Mouse (Mus musculus) liver, embryonic 14.5 days (tissue): ENCODE results near the gene Trim62. TPM values are rescaled to one million over a fixed set of nuclear protein-coding genes. Genes with fewer than 3 reads are reported as not detected.
A peak's percentile ranks its signal among the peaks of the same experiment; 100 is the strongest.

ENCODE experiments used
- ATAC-seq: fragments of 200-750 bp; cut with Nextera tagmentation; 2 replicates; pipeline ENCODE4 v1.8.0; 2017; ENCODE audit warnings: moderate number of reproducible peaks, mild to moderate bottlenecking, moderate library complexity; ENCODE audit not compliant: insufficient read depth
- DNase-seq, 3 experiments: peaks; one replicate each; pipeline ENCODE4 v3.0.0-alpha.2; 2012 to 2013; ENCODE audit warnings: low read depth in 3 of 3, low spot score in 3 of 3
- H3K27ac ChIP-seq: fragments of 300-500 bp; sonication (generic); 2 replicates; pipeline ENCODE4 v1.5.1; 2014; ENCODE audit warnings: moderate library complexity, mild to moderate bottlenecking, control low read depth, inconsistent platforms
- H3K27me3 ChIP-seq: fragments of 300-500 bp; sonication (generic); 2 replicates; pipeline ENCODE4 v1.6.1; 2014; ENCODE audit warnings: mild to moderate bottlenecking, low read length, moderate library complexity; ENCODE audit not compliant: control insufficient read depth, insufficient read depth
- H3K36me3 ChIP-seq: fragments of 300-500 bp; sonication (generic); replicated peaks from 2 replicates; pipeline ENCODE4 v1.6.1; 2014; ENCODE audit warnings: low read depth; ENCODE audit not compliant: control insufficient read depth, insufficient read depth
- H3K4me1 ChIP-seq, 2 experiments: fragments of 200-500 bp in 1 of 2; fragments of 300-500 bp in 1 of 2; sonication (generic) in 1 of 2; replicated peaks; 2 replicates each; pipeline ENCODE4 v1.6.1; 2012 to 2014; ENCODE audit warnings: antibody characterized with exemption in 1 of 2, inconsistent platforms in 1 of 2, low read length in 1 of 2; ENCODE audit not compliant: control insufficient read depth in 2 of 2, insufficient read depth in 2 of 2
- H3K4me2 ChIP-seq: fragments of 300-500 bp; sonication (generic); 2 replicates; pipeline ENCODE4 v1.6.1; 2014; ENCODE audit warnings: low read depth, mild to moderate bottlenecking, control low read depth, moderate library complexity
- H3K4me3 ChIP-seq, 2 experiments: fragments of 200-500 bp in 1 of 2; fragments of 300-500 bp in 1 of 2; sonication (generic) in 1 of 2; 2 replicates each; pipeline ENCODE4 v1.5.1; 2012 to 2014; ENCODE audit warnings: low read depth in 2 of 2, low read length in 2 of 2, mild to moderate bottlenecking in 2 of 2, control low read depth in 1 of 2, inconsistent platforms in 1 of 2, moderate library complexity in 1 of 2; ENCODE audit not compliant: insufficient read depth in 1 of 2
- H3K9ac ChIP-seq: fragments of 300-500 bp; sonication (generic); replicated peaks from 2 replicates; pipeline ENCODE4 v1.6.1; 2014; ENCODE audit warnings: mild to moderate bottlenecking, control low read depth, moderate library complexity
- H3K9me3 ChIP-seq: fragments of 300-500 bp; sonication (generic); 2 replicates; pipeline ENCODE4 v1.6.1; 2016; ENCODE audit warnings: low read length, mixed read lengths; ENCODE audit not compliant: control insufficient read depth
- CTCF ChIP-seq: IDR thresholded peaks from 2 replicates; pipeline ENCODE4 v1.5.1; 2016; ENCODE audit warnings: antibody characterized with exemption, low read depth, control low read depth
- EP300 ChIP-seq: IDR thresholded peaks from 2 replicates; pipeline ENCODE4 v1.6.1; 2016; ENCODE audit warnings: antibody characterized with exemption, low read depth
- WGBS: fragments of 180-500 bp; shearing (Covaris S2); extraction: QIAGEN DNeasy Blood & Tissue Kit; methylation state at CpG from one replicate; pipeline ENCODE4 v1.1.7; 2014; ENCODE audit not compliant: insufficient replicate concordance; 5-methylcytosine and 5-hydroxymethylcytosine counted together
- polyA plus RNA-seq, 2 experiments: library from polyadenylated mRNA; depleted of rRNA in 1 of 2; stranded (reverse) in 1 of 2; unstranded in 1 of 2; fragments of >200 nt; fragmentation: Nextera tagmentation in 1 of 2; extraction: Ambion mirVana in 1 of 2; gene quantifications; 2 replicates each; pipeline versions ENCODE4 v1.2.1 to v1.2.3; 2012 to 2014

Trim62 gene
- polyA plus RNA-seq, 2 experiments: 0.25 to 0.30 TPM

- H3K4me2 ChIP-seq: no peak overlapping the region
- TF ChIP-seq CTCF: no peak
- no peak for TF ChIP-seq EP300
Observed at GRCm38 (mm10) chr4:128907238-128907968, 24.0 kb downstream of the Trim62 start.

GRCm38 (mm10) chr4:128908586-128909377 lies 25.4 kb downstream of the Trim62 start:
- no peak overlapping the region for H3K9ac ChIP-seq
- H3K4me3 ChIP-seq: no peak overlapping the region
- peak; percentile 10 to 16 (median 15) for DNase-seq
- no peaks in the 10 kb centered on the region for H3K9me3 ChIP-seq
- ATAC-seq: no peak
- H3K4me2 ChIP-seq: no peak overlapping the region
- no peak overlapping the region for H3K27ac ChIP-seq
- no peaks in the 10 kb centered on the region for H3K36me3 ChIP-seq
- peak; percentile 84 for TF ChIP-seq CTCF
- no peak for TF ChIP-seq EP300
- no peaks in the 10 kb centered on the region for H3K27me3 ChIP-seq
- no peaks in the 10 kb centered on the region for H3K4me1 ChIP-seq
- WGBS: 52% methylated on average over 24 of the region's 24 CpGs

More at GRCm38 (mm10) chr4:128907238-128907968, 24.0 kb downstream of the Trim62 start:
- Histone ChIP-seq H3K27me3 (no peaks in the 10 kb centered on the region), H3K9ac (no peak overlapping the region), H3K36me3 (no peaks in the 10 kb centered on the region), H3K27ac (no peak overlapping the region), H3K4me3 (no peak overlapping the region), H3K9me3 (no peaks in the 10 kb centered on the region), H3K4me1 (no peaks in the 10 kb centered on the region)
- WGBS: 50% methylated on average over 12 of the region's 12 CpGs
- DNase-seq (no peak), ATAC-seq (no peak)

GRCm38 (mm10) chr4:128909378-128909831 lies 26.0 kb downstream of the Trim62 start:
- no peaks in the 10 kb centered on the region for H3K36me3 ChIP-seq
- ATAC-seq (no peak), DNase-seq (no peak)
- H3K4me2 ChIP-seq: no peak overlapping the region
- 68% methylated on average over 14 of the region's 14 CpGs for WGBS
- no peak overlapping the region for H3K27ac ChIP-seq
- no peaks in the 10 kb centered on the region for H3K9me3 ChIP-seq
- no peaks in the 10 kb centered on the region for H3K4me1 ChIP-seq
- no peak overlapping the region for H3K4me3 ChIP-seq
- H3K27me3 ChIP-seq: no peaks in the 10 kb centered on the region
- TF ChIP-seq CTCF: no peak
- no peak overlapping the region for H3K9ac ChIP-seq

- Histone ChIP-seq H3K4me3 (no peak overlapping the region), H3K4me1 (no peaks in the 10 kb centered on the region), H3K27me3 (no peaks in the 10 kb centered on the region), H3K36me3 (no peaks in the 10 kb centered on the region), H3K4me2 (no peak overlapping the region), H3K9me3 (no peaks in the 10 kb centered on the region), H3K9ac (no peak overlapping the region), H3K27ac (no peak overlapping the region)
- no peak for TF ChIP-seq EP300
- TF ChIP-seq CTCF: no peak
- no peak for DNase-seq
- no peak for ATAC-seq
- WGBS: 38% methylated on average over 8 of the region's 8 CpGs
Observed at GRCm38 (mm10) chr4:128910276-128911063, 27.1 kb downstream of the Trim62 start.
